Mouse (Mus musculus) NIH3T3 (cell line): Measurements from ENCODE around the gene Ccdc85b.

Experiments
- DNase-seq: peaks from one replicate; pipeline ENCODE4 v3.0.0-alpha.2; 2012; ENCODE audit warnings: low read depth

Ccdc85b gene

DNA sequence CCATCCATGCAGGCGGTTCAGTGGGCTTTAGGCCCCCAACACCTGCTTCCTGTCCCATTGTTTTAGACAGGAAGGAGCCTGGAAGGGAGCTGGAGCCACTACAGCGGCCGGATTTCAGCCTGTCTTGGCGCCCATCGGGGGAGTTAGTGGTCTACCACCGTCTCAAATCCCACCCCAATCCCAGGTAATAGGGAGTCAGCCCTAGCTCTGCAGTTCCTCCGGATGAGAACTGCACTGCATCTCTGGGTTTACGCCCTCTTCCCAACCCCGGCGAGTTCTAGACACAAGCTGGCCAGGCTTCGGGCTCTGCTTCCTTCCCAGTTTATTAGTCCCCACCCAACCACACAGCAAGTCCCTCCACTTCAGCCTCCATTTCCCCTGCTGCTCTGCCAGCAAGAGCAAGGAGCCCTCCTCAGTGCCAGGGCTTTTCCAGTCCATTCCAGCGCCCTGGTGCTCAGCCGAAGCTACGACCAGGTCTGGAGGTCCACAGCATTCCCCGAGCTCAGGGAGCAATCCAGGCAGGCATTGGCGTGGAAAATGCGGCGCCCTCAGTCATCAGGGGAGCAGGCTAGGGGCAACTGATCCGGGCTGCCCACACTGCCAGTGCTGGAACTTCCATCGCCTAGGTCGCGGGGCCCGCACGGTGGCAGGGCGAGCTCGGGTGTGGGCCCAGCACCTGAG, 1.3 kb downstream of the Ccdc85b start:
- peak; percentile 56 for DNase-seq

GRCm38 (mm10) chr19:5455568-5455967, 2.1 kb downstream of the Ccdc85b start:
- no peak for DNase-seq

DNA sequence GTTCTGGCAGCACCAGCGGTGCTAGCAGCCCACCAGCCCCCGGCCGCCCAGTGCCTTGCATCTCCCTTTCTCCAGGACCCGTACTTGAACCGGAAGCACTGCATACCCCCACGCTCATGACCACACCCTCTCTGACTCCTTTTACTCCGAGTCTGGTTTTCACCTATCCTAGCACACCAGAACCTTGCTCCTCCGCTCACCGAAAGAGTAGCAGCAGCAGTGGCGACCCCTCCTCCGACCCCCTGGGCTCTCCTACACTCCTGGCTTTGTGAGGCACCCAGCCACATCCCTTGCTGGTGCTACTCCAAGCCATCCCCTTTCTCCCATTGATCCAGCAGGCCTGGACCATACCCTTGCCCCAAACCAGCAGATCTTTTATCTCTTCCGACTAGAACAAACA, 2.7 kb downstream of the Ccdc85b start:
- no peak for DNase-seq

DNA sequence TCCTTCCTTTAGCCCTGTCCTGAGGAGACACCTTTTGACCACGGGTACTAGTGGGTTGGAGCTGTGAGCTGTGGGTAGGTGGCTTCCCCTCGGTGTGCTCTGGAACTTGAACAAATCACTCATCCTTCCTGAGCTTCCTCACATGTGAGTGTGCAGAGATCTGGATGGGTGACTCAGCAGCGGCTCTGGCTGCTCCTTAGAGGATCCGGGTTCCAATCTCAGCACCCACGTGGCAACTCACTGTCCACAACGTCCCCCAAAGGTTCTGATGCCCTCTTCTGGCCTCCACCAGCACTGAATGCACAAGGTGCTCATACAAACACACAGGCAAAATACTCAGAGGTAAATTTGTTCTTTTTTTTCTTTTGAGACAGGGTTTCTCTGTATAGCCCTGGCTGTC, 5.9 kb downstream of the Ccdc85b start:
- DNase-seq: no peak

- peak; percentile 61 for DNase-seq
Observed at GRCm38 (mm10) chr19:5449673-5450072, 8.0 kb downstream of the Ccdc85b start.

DNA sequence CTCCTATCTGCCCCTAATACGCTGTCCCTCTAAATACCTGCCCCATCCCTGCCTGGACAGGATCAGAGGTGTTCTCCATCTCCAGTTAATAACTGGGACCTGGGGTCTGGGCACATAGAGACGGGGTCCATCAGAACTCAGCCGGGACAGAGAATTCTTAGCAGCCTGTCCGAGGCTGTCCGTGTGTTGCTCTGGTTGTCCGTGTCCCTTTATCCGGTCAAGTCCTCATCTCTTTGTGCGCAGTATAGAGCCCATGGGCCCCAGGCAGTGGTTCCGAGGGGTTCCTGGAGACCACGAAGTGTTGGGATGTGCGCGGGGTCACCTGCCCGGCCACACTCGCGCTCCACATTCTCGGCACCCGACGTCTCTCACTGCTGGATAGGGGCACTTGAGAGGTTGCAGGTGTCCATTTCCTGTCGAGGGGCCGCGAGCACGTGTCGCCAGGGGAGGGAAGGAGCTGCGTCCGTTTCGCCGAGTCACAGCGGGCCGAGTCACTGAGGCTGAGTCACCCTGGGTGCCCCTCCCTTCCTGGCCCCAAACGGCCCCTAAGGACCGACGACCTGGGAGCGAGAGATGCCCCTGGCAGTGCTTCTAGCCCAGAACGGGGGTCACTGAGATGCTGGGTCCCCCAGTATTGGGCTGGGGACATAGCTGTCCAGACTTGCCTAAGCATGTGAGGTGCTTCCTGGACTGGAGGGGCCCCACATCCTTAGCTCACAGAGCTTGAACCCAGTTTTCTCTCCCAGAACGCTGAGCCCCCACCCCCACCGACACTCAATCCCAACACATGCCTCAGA, 9.1 kb downstream of the Ccdc85b start:
- DNase-seq: peak; percentile 71

GRCm38 (mm10) chr19:5447515-5448353, 10.0 kb downstream of the Ccdc85b start, which contains the start of gene Fosl1:
Fosl1 (plus strand) TSS chr19:5447547.
- DNase-seq: peak; percentile 89

- DNase-seq: no peak
Observed at GRCm38 (mm10) chr19:5445747-5446146, 11.9 kb downstream of the Ccdc85b start.

DNA sequence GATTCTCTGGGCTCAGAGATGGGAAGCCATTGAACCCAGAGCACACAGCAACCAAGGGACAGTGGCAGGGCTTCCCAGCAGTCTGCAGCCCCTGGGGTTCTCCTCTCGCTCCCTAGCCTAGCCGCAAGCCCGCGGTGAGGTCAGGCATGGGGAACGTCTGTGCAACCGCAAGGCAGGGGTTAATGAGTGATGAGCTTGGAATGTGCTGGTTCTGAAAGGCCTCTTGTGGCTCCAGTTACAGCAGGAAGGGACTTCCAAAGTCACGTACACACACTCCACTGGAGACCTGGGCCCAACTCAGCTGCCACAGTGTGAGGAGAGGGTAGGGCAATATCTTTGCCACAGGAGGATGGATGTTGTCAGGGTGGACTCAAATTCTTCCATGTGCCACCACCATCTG, 12.7 kb downstream of the Ccdc85b start:
- peak; percentile 92 for DNase-seq

GRCm38 (mm10) chr19:5444371-5444908, 13.3 kb downstream of the Ccdc85b start:
- peak; percentile 88 for DNase-seq

DNA sequence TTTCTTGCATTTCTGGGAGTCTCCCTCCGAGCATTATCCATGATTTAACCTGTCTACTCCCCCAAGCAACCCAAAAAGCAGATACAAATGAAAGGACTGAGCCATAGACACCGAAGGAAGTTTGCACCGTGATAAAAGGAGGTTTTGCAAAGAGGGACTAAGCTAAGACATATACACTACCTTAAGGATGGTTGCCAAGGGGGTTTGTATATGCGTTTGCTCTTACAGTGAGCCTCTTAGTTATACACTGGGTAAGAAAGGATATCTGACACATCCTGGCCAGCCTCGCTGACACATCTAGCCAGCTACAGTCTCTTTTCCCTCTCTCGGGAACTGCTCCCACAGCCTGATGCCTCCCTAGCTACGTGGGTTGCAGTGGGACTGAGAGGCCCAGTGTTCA, 23.7 kb downstream of the Ccdc85b start:
- DNase-seq: peak; percentile 61

- DNase-seq: peak; percentile 94
Observed at GRCm38 (mm10) chr19:5432992-5433852, 24.5 kb downstream of the Ccdc85b start.

DNA sequence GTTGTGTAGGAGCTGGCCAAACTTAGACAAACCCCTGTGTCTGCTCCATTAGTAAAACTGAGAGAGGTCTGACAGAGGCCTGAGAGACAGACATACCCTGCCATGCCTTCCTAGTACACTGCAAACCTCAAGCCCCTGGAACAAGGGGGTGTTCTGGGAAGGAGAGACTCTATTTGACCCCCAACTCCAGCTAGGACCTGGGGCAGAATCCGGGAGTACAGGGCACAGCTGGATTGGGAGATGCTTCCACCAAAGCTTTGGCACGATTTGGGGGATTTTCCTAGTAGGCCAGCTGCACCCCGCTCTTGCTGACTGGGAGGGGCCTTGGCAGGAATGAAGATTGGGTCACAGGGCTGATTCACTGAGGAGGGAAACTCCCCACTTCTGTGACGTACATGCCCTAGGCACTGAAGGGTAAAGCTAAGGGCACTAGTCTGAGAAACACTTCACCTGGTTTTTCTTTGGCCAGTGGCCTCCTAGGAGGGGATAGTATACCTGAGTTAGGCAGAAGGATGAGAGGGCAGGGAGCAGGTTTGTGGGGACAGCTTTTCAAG, 25.7 kb downstream of the Ccdc85b start:
- peak; percentile 93 for DNase-seq

- peak; percentile 37 for DNase-seq
Observed at GRCm38 (mm10) chr19:5430408-5430807, 27.3 kb downstream of the Ccdc85b start.

DNA sequence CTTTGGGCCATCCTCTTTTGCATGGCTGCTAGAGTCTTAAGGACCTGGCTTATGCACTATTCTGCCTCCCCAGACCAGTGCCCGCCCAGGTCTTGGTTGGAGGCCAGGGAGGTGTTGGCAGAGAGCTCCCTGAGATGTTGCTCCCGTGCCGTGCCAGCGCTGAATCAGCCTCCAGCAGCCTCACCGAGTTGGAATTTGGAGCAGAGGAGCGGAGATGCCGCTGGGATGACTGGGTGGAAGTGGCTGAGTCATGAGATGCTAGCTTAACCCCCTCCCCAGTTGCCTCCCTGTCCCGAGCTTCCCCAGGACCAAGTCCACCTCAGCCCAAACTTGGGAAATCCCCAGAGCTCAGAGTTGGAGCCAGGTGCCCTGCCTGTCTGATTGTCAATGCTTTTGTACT, 27.9 kb downstream of the Ccdc85b start:
- DNase-seq: peak; percentile 98

DNA sequence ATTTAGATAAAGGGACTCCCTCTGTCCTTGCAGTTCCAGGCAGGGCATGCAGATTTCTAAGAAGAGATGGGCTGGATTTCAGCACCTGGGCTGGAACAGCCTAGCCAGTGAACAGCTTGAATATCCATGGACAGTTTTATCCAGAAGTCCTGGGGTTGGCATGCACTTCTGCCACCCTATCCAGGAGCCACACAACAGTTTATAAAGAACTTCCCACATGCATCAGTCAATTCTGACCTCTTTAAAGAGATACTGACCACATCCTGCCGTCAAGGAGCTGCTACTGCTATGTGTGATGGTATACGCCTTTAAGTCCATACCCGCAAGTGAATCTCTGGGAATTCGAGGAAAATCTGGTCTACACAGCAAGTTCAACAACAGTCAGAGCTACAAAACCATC, 28.5 kb downstream of the Ccdc85b start:
- DNase-seq: no peak

GRCm38 (mm10) chr19:5428083-5428482, 29.6 kb downstream of the Ccdc85b start:
- peak; percentile 83 for DNase-seq

- DNase-seq: no peak
Observed at GRCm38 (mm10) chr19:5426640-5427290, 30.9 kb downstream of the Ccdc85b start.

GRCm38 (mm10) chr19:5425906-5426565, 31.7 kb downstream of the Ccdc85b start:
- no peak for DNase-seq
